Mouse (Mus musculus) retina, embryonic 14.5 days (tissue): ENCODE measurements at regions not wholly inside any gene's neighbourhood (a gene's known extent, or its start where the extent isn't known, plus 50 kb on each side); places are given as distances from the start of the nearest gene placed in this dataset.
A peak's percentile ranks its signal among the peaks of the same experiment; 100 is the strongest.

Experiments
- DNase-seq: peaks from one replicate; pipeline ENCODE4 v3.0.0-alpha.2; 2015; ENCODE audit warnings: low spot score

GRCm38 (mm10) chr2:45859901-45860331, 742.7 kb upstream of the Zeb2 start:
- DNase-seq = no peak

GRCm38 (mm10) chr2:45859445-45859844, 742.2 kb upstream of the Zeb2 start:
- no peak for DNase-seq

- no peak for DNase-seq
Measured at GRCm38 (mm10) chr2:45850018-45850605, 732.9 kb upstream of the Zeb2 start.

- no peak for DNase-seq
Measured at GRCm38 (mm10) chr2:45840389-45840788, 723.2 kb upstream of the Zeb2 start.

- no peak for DNase-seq
Measured at GRCm38 (mm10) chr2:45836546-45837221, 719.5 kb upstream of the Zeb2 start.

- no peak for DNase-seq
Measured at GRCm38 (mm10) chr2:45817945-45818719, 700.9 kb upstream of the Zeb2 start.

GRCm38 (mm10) chr2:45814741-45815140, 697.5 kb upstream of the Zeb2 start:
- DNase-seq = no peak

GRCm38 (mm10) chr2:45805329-45805728, 688.1 kb upstream of the Zeb2 start:
- DNase-seq = no peak

GRCm38 (mm10) chr2:45800131-45800530, 682.9 kb upstream of the Zeb2 start:
- DNase-seq = no peak

GRCm38 (mm10) chr2:45793561-45793960, 676.4 kb upstream of the Zeb2 start:
- DNase-seq = no peak

- no peak for DNase-seq
Measured at GRCm38 (mm10) chr2:45789739-45790138, 672.5 kb upstream of the Zeb2 start.

GRCm38 (mm10) chr2:45787732-45788390, 670.7 kb upstream of the Zeb2 start:
- no peak for DNase-seq

GRCm38 (mm10) chr2:45786787-45787186, 669.6 kb upstream of the Zeb2 start:
- peak; percentile 36 for DNase-seq

GRCm38 (mm10) chr2:45785684-45786083, 668.5 kb upstream of the Zeb2 start:
- DNase-seq = no peak

- peak; percentile 43 for DNase-seq
Measured at GRCm38 (mm10) chr2:45783634-45784412, 666.6 kb upstream of the Zeb2 start.

- no peak for DNase-seq
Measured at GRCm38 (mm10) chr2:45777466-45777865, 660.3 kb upstream of the Zeb2 start.

- no peak for DNase-seq
Measured at GRCm38 (mm10) chr2:45776485-45777135, 659.4 kb upstream of the Zeb2 start.

- no peak for DNase-seq
Measured at GRCm38 (mm10) chr2:45775691-45776090, 658.5 kb upstream of the Zeb2 start.

- DNase-seq = no peak
Measured at GRCm38 (mm10) chr2:45774416-45774815, 657.2 kb upstream of the Zeb2 start.

- DNase-seq = no peak
Measured at GRCm38 (mm10) chr2:45757176-45757575, 640.0 kb upstream of the Zeb2 start.

- DNase-seq = no peak
Measured at GRCm38 (mm10) chr2:45756395-45756794, 639.2 kb upstream of the Zeb2 start.
